Mouse (Mus musculus) adrenal gland, adult 2 months (tissue): ENCODE results near the gene Cpa3. TPM values are rescaled to one million over a fixed set of nuclear protein-coding genes. Genes with fewer than 3 reads are reported as not detected.

ENCODE experiments used
- microRNA-seq, 2 experiments: library from miRNA; unstranded; fragments of <30 nt; microRNA quantifications; one replicate each; pipeline ENCODE4 v1.2.0; 2021
- polyA plus RNA-seq: library from polyadenylated mRNA; depleted of rRNA; stranded (reverse); fragments of >200 nt; gene quantifications from 2 replicates; pipeline ENCODE4 v1.2.3, GENCODE M21; 2012; rRNA removed
- total RNA-seq, 2 experiments: library from RNA; stranded (reverse); gene quantifications; 2 replicates each; pipeline ENCODE4 v1.2.3; 2021

The Cpa3 gene
- total and polyA plus RNA-seq, 3 experiments, result 0.24 to 2.5 (median 2.1) TPM

Small RNA genes within 50 kb of the gene (microRNA-seq; reads per million reads assigned to microRNA genes)
- 1.1 to 1.2 reads per million in 2 experiments for gene Mir7007

Other genes with a start within 250 kb of the Cpa3 start
- 10 to 100 TPM; 14.4 to 15.0 TPM for gene Hps3, start 206.9 kb downstream of the Cpa3 start, total RNA-seq
- 27.0 and 39.1 TPM in 2 replicates for gene Hps3, start 206.9 kb downstream of the Cpa3 start, polyA plus RNA-seq
- 10 to 100 TPM; 20.9 to 21.4 TPM for gene Hltf, start 184.4 kb downstream of the Cpa3 start, total RNA-seq
- 1.9 and 2.6 TPM in 2 replicates for gene Hltf, start 184.4 kb downstream of the Cpa3 start, polyA plus RNA-seq
- 100 to 1,000 TPM in 1 of 2 experiments, 10 to 100 TPM in 1; 93.1 to 152 TPM for gene Gyg, start 86.9 kb downstream of the Cpa3 start, total RNA-seq
- 29.2 and 30.3 TPM in 2 replicates for gene Gyg, start 86.9 kb downstream of the Cpa3 start, polyA plus RNA-seq
- 1 to 10 TPM; 5.7 to 6.7 TPM for gene Cpb1, start 33.6 kb upstream of the Cpa3 start, total RNA-seq
- 0.74 and 0.83 TPM in 2 replicates for gene Cpb1, start 33.6 kb upstream of the Cpa3 start, polyA plus RNA-seq
- gene Agtr1b, start 125.0 kb upstream of the Cpa3 start, total RNA-seq, result 10 to 100 TPM in 1 of 2 experiments, 1 to 10 TPM in 1; 8.9 to 11.9 TPM
- gene Agtr1b, start 125.0 kb upstream of the Cpa3 start, polyA plus RNA-seq, result 5.5 and 7.0 TPM in 2 replicates